In the genomic region with DNA sequence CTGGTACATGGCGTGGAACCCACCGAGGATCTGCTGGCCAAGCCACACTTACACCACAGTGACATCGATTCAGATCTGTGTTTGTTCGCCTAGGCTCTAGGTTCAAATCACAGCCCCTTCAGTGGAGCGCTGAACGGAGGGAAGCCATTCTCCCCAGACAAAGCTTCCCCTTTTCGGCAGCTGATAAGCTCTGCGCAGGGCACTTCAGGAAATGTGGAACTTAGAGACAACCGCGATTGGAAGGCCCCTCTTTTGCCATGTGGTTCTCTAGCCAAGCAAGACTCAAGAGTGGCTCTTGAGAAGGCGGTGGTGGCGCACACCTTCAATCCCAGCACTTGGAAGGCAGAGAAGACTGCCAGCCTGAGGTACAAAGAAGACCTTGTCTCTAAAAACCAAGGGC, we compare ENCODE assay signal across 15 mouse cellular contexts. TPM values are rescaled to one million over a fixed set of nuclear protein-coding genes. Genes with fewer than 3 reads are reported as not detected.
DNase-seq lines count a peak whose midpoint lies in the region; ATAC-seq and TF ChIP-seq lines count a peak whose summit lies in the region.
"Had no signal": no experiment of that assay in that cellular context is flagged by ENCODE, and none has a peak within 500 bp of the region (broad histone marks: within the 10 kb centered on the region; RNA-seq: fewer than 3 reads in every experiment).

No protein-coding gene starts in this region.

- no peaks in the 10 kb centered on the region for H3K36me3 ChIP-seq in lung, postnatal 0 days (ENCODE audit: insufficient read depth, low read length)
- H3K36me3 ChIP-seq in forebrain, embryonic 13.5 days (ENCODE audit: poor library complexity, severe bottlenecking): no peaks in the 10 kb centered on the region
- H3K36me3 ChIP-seq in hindbrain, embryonic 16.5 days (ENCODE audit: control insufficient read depth, insufficient read depth, low read length): no peaks in the 10 kb centered on the region
- H3K36me3 ChIP-seq: embryonic facial prominence, embryonic 15.5 days had no signal

- H3K4me1 ChIP-seq in lung, postnatal 0 days (ENCODE audit: insufficient read depth, low read depth, low read length): no peaks in the 10 kb centered on the region; the same call in 1 of the 2 replicates
- peaks cover 27% of the 10 kb centered on the region for H3K4me1 ChIP-seq in forebrain, embryonic 13.5 days
- peaks cover 17% of the 10 kb centered on the region for H3K4me1 ChIP-seq in hindbrain, embryonic 16.5 days (ENCODE audit: control insufficient read depth, insufficient read depth, low read depth, low read length)
- H3K4me1 ChIP-seq in olfactory bulb, adult 2 months (ENCODE audit: control insufficient read depth, insufficient read depth, low read length): peaks cover 22% of the 10 kb centered on the region

- no peak for TF ChIP-seq EP300 in lung, postnatal 0 days (IDR thresholded peaks at IDR 0.05)

- 60% methylated on average over 12 of the region's 12 CpGs for WGBS in lung, postnatal 0 days
- 91% methylated on average over 12 of the region's 12 CpGs for WGBS in forebrain, embryonic 13.5 days
- WGBS in hindbrain, embryonic 16.5 days: 88% methylated on average over 12 of the region's 12 CpGs
- WGBS in olfactory bulb, adult 2 months: 88% methylated on average over 12 of the region's 12 CpGs

- ATAC-seq in lung, postnatal 0 days: no peak
- no peak for ATAC-seq in forebrain, embryonic 13.5 days
- no peak for ATAC-seq in hindbrain, embryonic 16.5 days
- ATAC-seq: liver, postnatal 0 days had no signal

- H3K27ac ChIP-seq in lung, postnatal 0 days (ENCODE audit: low read length): no peak overlapping the region
- H3K27ac ChIP-seq in forebrain, embryonic 13.5 days: peak overlapping the region; percentile 88; the same call in 1 of the 2 replicates
- peak overlapping the region; percentile 89 for H3K27ac ChIP-seq in hindbrain, embryonic 16.5 days (ENCODE audit: low read depth, low read length)
- H3K27ac ChIP-seq in olfactory bulb, adult 2 months (ENCODE audit: insufficient read depth, low read depth, low read length): peak overlapping the region; percentile 88
- H3K27ac ChIP-seq: embryonic facial prominence, embryonic 15.5 days had no signal

- no peaks in the 10 kb centered on the region for H3K9me3 ChIP-seq in lung, postnatal 0 days (ENCODE audit: low read length)
- H3K9me3 ChIP-seq in forebrain, embryonic 13.5 days (replicated peaks): no peaks in the 10 kb centered on the region
- no peaks in the 10 kb centered on the region for H3K9me3 ChIP-seq in hindbrain, embryonic 16.5 days (ENCODE audit: control insufficient read depth, low read length)
- H3K9me3 ChIP-seq: embryonic facial prominence, embryonic 15.5 days had no signal

- no peak for TF ChIP-seq CTCF in lung, postnatal 0 days (IDR thresholded peaks at IDR 0.05)
- no peak for TF ChIP-seq CTCF in olfactory bulb, adult 2 months (IDR thresholded peaks at IDR 0.05; ENCODE audit: insufficient read depth, low read depth, low read length)

- no peak for TF ChIP-seq POLR2A in olfactory bulb, adult 2 months (IDR thresholded peaks at IDR 0.05; ENCODE audit: insufficient read depth, low read depth, low read length)

- DNase-seq in lung, postnatal 36 days: peak; percentile 27
- DNase-seq in lung, postnatal 0 days (ENCODE audit: low spot score): no peak
- DNase-seq in left cerebral cortex, adult 18-20 months (ENCODE audit: low spot score in 2 of 2): no peak
- DNase-seq in right cerebral cortex, postnatal 36 days (ENCODE audit: low spot score in 2 of 2): no peak
- DNase-seq: liver, postnatal 0 days; thymus, postnatal 36 days had no signal

- no peak overlapping the region for H3K9ac ChIP-seq in lung, postnatal 0 days (replicated peaks; ENCODE audit: low read depth)
- H3K9ac ChIP-seq in forebrain, embryonic 13.5 days: peak overlapping the region; percentile 83; the same call in 1 of the 2 replicates
- H3K9ac ChIP-seq in hindbrain, embryonic 16.5 days (ENCODE audit: low read depth, low read length): no peak overlapping the region; the same call in 1 of the 2 replicates
- H3K9ac ChIP-seq: liver, postnatal 0 days had no signal

- H3K27me3 ChIP-seq in lung, postnatal 0 days (replicated peaks; ENCODE audit: insufficient read depth, low read length): peaks cover 4% of the 10 kb centered on the region
- 0 out of 2 replicates have a peak, but pooled peaks cover 3% of the 10 kb centered on the region for H3K27me3 ChIP-seq in forebrain, embryonic 13.5 days
- H3K27me3 ChIP-seq in hindbrain, embryonic 16.5 days (replicated peaks; ENCODE audit: control insufficient read depth, insufficient read depth, low read length): no peaks in the 10 kb centered on the region

- no peak overlapping the region for H3K4me3 ChIP-seq in lung, postnatal 0 days (ENCODE audit: low read depth, low read length)
- H3K4me3 ChIP-seq in forebrain, embryonic 13.5 days: no peak overlapping the region
- no peak overlapping the region for H3K4me3 ChIP-seq in hindbrain, embryonic 16.5 days (ENCODE audit: low read length)
- H3K4me3 ChIP-seq in olfactory bulb, adult 2 months (ENCODE audit: insufficient read depth, low read depth, low read length): no peak overlapping the region

- no peak overlapping the region for H3K4me2 ChIP-seq in lung, postnatal 0 days (replicated peaks; ENCODE audit: low read depth, low read length)
- H3K4me2 ChIP-seq in forebrain, embryonic 13.5 days: peak overlapping the region; percentile 89
- no peak overlapping the region; the same call in 1 of the 2 replicates for H3K4me2 ChIP-seq in hindbrain, embryonic 16.5 days (ENCODE audit: low read length)

RNA-seq across cellular contexts. Expression of a gene that starts 14.8 kb away (rescaled TPM):
- polyA plus RNA-seq in lung, postnatal 0 days (2015; fragmentation: Nextera tagmentation; extraction: Ambion mirVana): 23.4 and 33.7 TPM in 2 replicates
- 33.2 and 42.1 TPM in 2 replicates for polyA plus RNA-seq in forebrain, embryonic 13.5 days (2015; fragmentation: Nextera tagmentation; extraction: Ambion mirVana)
- 93.2 and 93.9 TPM in 2 replicates for polyA plus RNA-seq in hindbrain, embryonic 16.5 days (2015; fragmentation: Nextera tagmentation; extraction: Ambion mirVana)
- polyA plus RNA-seq in olfactory bulb, adult 2 months (2012; ENCODE audit: insufficient read depth, insufficient read length, low replicate concordance, missing spikeins): not detected in 2 replicates
- 100 to 1,000 TPM; 216 to 223 TPM for total RNA-seq in left cerebral cortex, adult 18-20 months (2021)

RNA-seq across cellular contexts. Expression of a gene that starts 51.6 kb away (rescaled TPM):
- polyA plus RNA-seq in lung, postnatal 0 days (2015; fragmentation: Nextera tagmentation; extraction: Ambion mirVana): 0.24 and 0.68 TPM in 2 replicates
- 0.31 and 0.35 TPM in 2 replicates for polyA plus RNA-seq in forebrain, embryonic 13.5 days (2015; fragmentation: Nextera tagmentation; extraction: Ambion mirVana)
- 0.46 and 0.50 TPM in 2 replicates for polyA plus RNA-seq in hindbrain, embryonic 16.5 days (2015; fragmentation: Nextera tagmentation; extraction: Ambion mirVana)
- not detected in 2 replicates for polyA plus RNA-seq in olfactory bulb, adult 2 months (2012; ENCODE audit: insufficient read depth, insufficient read length, low replicate concordance, missing spikeins)
- total RNA-seq in left cerebral cortex, adult 18-20 months (2021): 10 to 100 TPM; 77.5 to 84.7 TPM
- total RNA-seq: adrenal gland, adult 2 months; heart, postnatal 25 days; neutrophil, adult 5-6 weeks had no signal
- polyA plus RNA-seq: kidney, embryonic 14.5 days; stomach, embryonic 14.5 days had no signal
